In genomic region chr9:86955720-86956119, GRCm38 (mm10) we compare ENCODE assay signal across 12 mouse cellular contexts. TPM values are rescaled to one million over a fixed set of nuclear protein-coding genes. Genes with fewer than 3 reads are reported as not detected.
DNase-seq lines count a peak whose midpoint lies in the region; ATAC-seq and TF ChIP-seq lines count a peak whose summit lies in the region.
"Had no signal": no experiment of that assay in that cellular context is flagged by ENCODE, and none has a peak within 500 bp of the region (broad histone marks: within the 10 kb centered on the region; RNA-seq: fewer than 3 reads in every experiment).

No protein-coding gene starts in this region.

- no peak overlapping the region for H3K4me2 ChIP-seq in heart, postnatal 0 days (ENCODE audit: low read depth, low read length)

- no peak for TF ChIP-seq EP300 in heart, postnatal 0 days (IDR thresholded peaks at IDR 0.05; ENCODE audit: low read depth)
- TF ChIP-seq EP300 in MEL (IDR thresholded peaks at IDR 0.05; ENCODE audit: low read depth in 1 of 2, low read length in 2 of 2): no peak

- no peak for DNase-seq in heart, postnatal 0 days (ENCODE audit: low spot score)
- no peak for DNase-seq in heart, postnatal 10 days
- peak; percentile 3 for DNase-seq in lung, postnatal 36 days
- DNase-seq in lung, postnatal 4 days: no peak
- peak; percentile 14 for DNase-seq in MEL (ENCODE audit: low read depth, low spot score)
- DNase-seq in right cerebral cortex, postnatal 36 days (ENCODE audit: low spot score in 2 of 2): no peak
- DNase-seq: cerebellum, adult 11 months; heart, postnatal 14 days; kidney, postnatal 10 days had no signal

- H3K36me3 ChIP-seq in heart, postnatal 0 days (replicated peaks; ENCODE audit: control insufficient read depth, insufficient read depth, low read length): no peaks in the 10 kb centered on the region
- no peaks in the 10 kb centered on the region for H3K36me3 ChIP-seq in MEL (ENCODE audit: control insufficient read depth in 1 of 2, insufficient read depth in 2 of 2, low read length in 2 of 2)
- H3K36me3 ChIP-seq: limb, embryonic 10.5 days had no signal

- no peak overlapping the region for H3K9ac ChIP-seq in heart, postnatal 0 days (replicated peaks; ENCODE audit: low read depth, low read length)
- no peak overlapping the region for H3K9ac ChIP-seq in MEL (ENCODE audit: control insufficient read depth, low read depth, low read length, poor library complexity, severe bottlenecking)

- H3K27ac ChIP-seq in heart, postnatal 0 days (ENCODE audit: low read depth): no peak overlapping the region
- no peak overlapping the region for H3K27ac ChIP-seq in MEL (ENCODE audit: control insufficient read depth, low read depth, low read length)
- H3K27ac ChIP-seq: limb, embryonic 10.5 days had no signal

- intact Hi-C loops in heart, postnatal 10 days (cut with DNase I): no loop called here

- no peak for TF ChIP-seq RAD21 in MEL (IDR thresholded peaks at IDR 0.05; ENCODE audit: low read depth, low read length)

- ATAC-seq in heart, postnatal 0 days (ENCODE audit: insufficient read depth, low read depth): no peak
- ATAC-seq in megakaryocyte progenitor cell, adult 5-6 weeks (replicated peaks; ENCODE audit: poor library complexity): peak; percentile 48; the same call in 1 of the 2 replicates

- peak; percentile 35; the same call in 1 of the 2 replicates for TF ChIP-seq CTCF in heart, postnatal 0 days (IDR thresholded peaks at IDR 0.05; ENCODE audit: low read depth)
- TF ChIP-seq CTCF in MEL (IDR thresholded peaks at IDR 0.05 in 2 of 3, conservative IDR thresholded peaks at IDR 0.05 in 1 of 3; ENCODE audit: control insufficient read depth in 1 of 3, insufficient read depth in 1 of 3, low read depth in 2 of 3, low read length in 3 of 3, poor library complexity in 1 of 3, severe bottlenecking in 1 of 3): peak; percentile 39 to 58 (median 51)

- H3K27me3 ChIP-seq in heart, postnatal 0 days (ENCODE audit: control insufficient read depth, insufficient read depth, low read length): no peaks in the 10 kb centered on the region
- H3K27me3 ChIP-seq in MEL (ENCODE audit: control insufficient read depth in 1 of 2, insufficient read depth in 2 of 2, low read length in 2 of 2): no peaks in the 10 kb centered on the region
- H3K27me3 ChIP-seq: megakaryocyte, embryonic 14.5 days had no signal

- no peaks in the 10 kb centered on the region for H3K79me2 ChIP-seq in MEL (ENCODE audit: control insufficient read depth, insufficient read depth, low read length, poor library complexity)

- peaks cover 21% of the 10 kb centered on the region for H3K4me1 ChIP-seq in heart, postnatal 0 days (ENCODE audit: control insufficient read depth, insufficient read depth)
- H3K4me1 ChIP-seq in MEL (ENCODE audit: control insufficient read depth in 1 of 2, insufficient read depth in 2 of 2, low read length in 2 of 2): no peaks in the 10 kb centered on the region
- H3K4me1 ChIP-seq: megakaryocyte, embryonic 14.5 days had no signal

- no peak for TF ChIP-seq POLR2A in MEL (IDR thresholded peaks at IDR 0.05; ENCODE audit: control insufficient read depth in 1 of 2, insufficient read depth in 1 of 2, low read depth in 1 of 2, low read length in 2 of 2, poor library complexity in 1 of 2)

- WGBS in heart, postnatal 0 days: 86% methylated on average over 3 of the region's 3 CpGs

- H3K9me3 ChIP-seq in heart, postnatal 0 days (replicated peaks; ENCODE audit: control insufficient read depth, low read length): no peaks in the 10 kb centered on the region
- no peaks in the 10 kb centered on the region for H3K9me3 ChIP-seq in MEL (replicated peaks; ENCODE audit: insufficient read depth, low read length)
- H3K9me3 ChIP-seq: limb, embryonic 10.5 days; megakaryocyte, embryonic 14.5 days had no signal

- H3K4me3 ChIP-seq in heart, postnatal 0 days (ENCODE audit: low read depth, low read length): no peak overlapping the region
- no peak overlapping the region for H3K4me3 ChIP-seq in MEL (ENCODE audit: control insufficient read depth in 1 of 2, insufficient read depth in 1 of 2, low read depth in 2 of 2, low read length in 2 of 2)
- H3K4me3 ChIP-seq: limb, embryonic 10.5 days; megakaryocyte, embryonic 14.5 days had no signal

TF ChIP-seq in MEL, 35 proteins besides CTCF, POLR2A, EP300 and RAD21:
- no peak for TF ChIP-seq JUND (IDR thresholded peaks at IDR 0.05; ENCODE audit: low read depth, low read length)

RNA-seq across cellular contexts. Expression of gene Ripply2, which starts 59.6 kb away (rescaled TPM):
- total RNA-seq in heart, postnatal 0 days (2014; rRNA removed; ENCODE audit: low replicate concordance): not detected in 2 replicates
- polyA plus RNA-seq in heart, postnatal 0 days (2015; fragmentation: Nextera tagmentation; extraction: Ambion mirVana): 0.45 and 1.2 TPM in 2 replicates
- not detected for total RNA-seq in heart, postnatal 10 days (2021)
- not detected in 2 replicates for total RNA-seq in MEL (2012; rRNA removed)
- not detected for polyA plus RNA-seq in MEL (2012; ENCODE audit: insufficient read depth in 1 of 2, insufficient read length in 2 of 2, low read depth in 1 of 2, low replicate concordance in 2 of 2, missing spikeins in 1 of 2)
- not detected in 2 replicates for total RNA-seq in megakaryocyte progenitor cell, adult 5-6 weeks (2015)
- total RNA-seq in megakaryocyte progenitor cell, adult 5-6 weeks (2017): not detected in 2 replicates
- total RNA-seq: heart, postnatal 14 days had no signal

Comparison
In these comparisons a context has a peak if more than half of its experiments do, and no peak if none do; other contexts are left out.
1. DNase-seq: peak in lung, postnatal 36 days (single experiment) and MEL (single experiment); none in heart, postnatal 0 days (single experiment), heart, postnatal 10 days (0 of 2), lung, postnatal 4 days (0 of 2) and right cerebral cortex, postnatal 36 days (0 of 2).